Mouse (Mus musculus): ENCODE results near the gene Trpm1. TPM values are rescaled to one million over a fixed set of nuclear protein-coding genes. Genes with fewer than 3 reads are reported as not detected.

Trpm1 gene
- polyA plus RNA-seq, 2 experiments, result 0.52 to 0.85 TPM

DNA sequence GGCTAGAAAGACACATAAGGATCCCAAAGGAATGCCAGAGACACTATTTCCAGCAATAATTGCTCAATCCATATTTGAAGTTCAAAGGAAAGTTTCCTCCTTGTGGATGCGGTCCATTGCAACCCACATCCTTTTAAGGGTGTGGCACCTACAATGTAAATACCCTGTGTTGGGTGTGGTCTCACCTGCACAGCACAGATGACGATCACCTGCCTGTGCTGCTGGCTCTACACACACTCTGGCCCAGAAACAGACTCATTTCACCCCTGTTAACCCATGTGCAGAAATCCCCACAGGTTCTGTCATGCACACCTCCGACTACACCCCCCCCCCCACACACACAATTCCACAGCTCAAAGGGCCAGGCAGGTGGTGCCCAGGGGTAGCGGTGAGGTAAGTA, 59.2 kb downstream of the Trpm1 start:
- no peaks in the 10 kb centered on the region for H3K27me3 ChIP-seq (ENCODE audit: control insufficient read depth, insufficient read depth, low read length)
- H3K9me3 ChIP-seq (ENCODE audit: control insufficient read depth, low read length), result no peaks in the 10 kb centered on the region
- no peak overlapping the region for H3K4me3 ChIP-seq (replicated peaks; ENCODE audit: low read length)
- no peaks in the 10 kb centered on the region for H3K4me1 ChIP-seq (ENCODE audit: control insufficient read depth, insufficient read depth, low read length)
- WGBS, result 81% methylated on average over 4 of the region's 4 CpGs
- no peak for ATAC-seq (ENCODE audit: low FRiP score, low read depth)
- no peak overlapping the region for H3K9ac ChIP-seq (ENCODE audit: low read depth, low read length, severe bottlenecking)
- no peak for TF ChIP-seq POLR2A (IDR thresholded peaks at IDR 0.05; ENCODE audit: borderline replicate concordance, extremely low read depth, insufficient read depth, insufficient read length)
- no peaks in the 10 kb centered on the region for H3K36me3 ChIP-seq (ENCODE audit: control insufficient read depth, insufficient read depth, low read length)
- DNase-seq (ENCODE audit: low spot score), result no peak
- H3K4me2 ChIP-seq (replicated peaks; ENCODE audit: low read depth, low read length, severe bottlenecking), result no peak overlapping the region
- H3K27ac ChIP-seq (replicated peaks; ENCODE audit: low read depth, low read length), result no peak overlapping the region

GRCm38 (mm10) chr7:64214066-64214465, 60.4 kb downstream of the Trpm1 start:
- Histone ChIP-seq H3K27me3 (ENCODE audit: control insufficient read depth, insufficient read depth, low read length) (no peaks in the 10 kb centered on the region), H3K4me3 (replicated peaks; ENCODE audit: low read length) (no peak overlapping the region), H3K9me3 (ENCODE audit: control insufficient read depth, low read length) (no peaks in the 10 kb centered on the region), H3K4me2 (replicated peaks; ENCODE audit: low read depth, low read length, severe bottlenecking) (no peak overlapping the region), H3K4me1 (ENCODE audit: control insufficient read depth, insufficient read depth, low read length) (no peaks in the 10 kb centered on the region), H3K36me3 (ENCODE audit: control insufficient read depth, insufficient read depth, low read length) (no peaks in the 10 kb centered on the region), H3K27ac (replicated peaks; ENCODE audit: low read depth, low read length) (no peak overlapping the region), H3K9ac (ENCODE audit: low read depth, low read length, severe bottlenecking) (no peak overlapping the region)
- ATAC-seq (ENCODE audit: low FRiP score, low read depth), result no peak
- 69% methylated on average over 4 of the region's 4 CpGs for WGBS
- TF ChIP-seq POLR2A (IDR thresholded peaks at IDR 0.05; ENCODE audit: borderline replicate concordance, extremely low read depth, insufficient read depth, insufficient read length), result no peak
- DNase-seq (ENCODE audit: low spot score), result no peak

GRCm38 (mm10) chr7:64215613-64216012, 62.0 kb downstream of the Trpm1 start:
- H3K4me3 ChIP-seq (replicated peaks; ENCODE audit: low read length), result no peak overlapping the region
- no peak overlapping the region for H3K9ac ChIP-seq (ENCODE audit: low read depth, low read length, severe bottlenecking)
- 78% methylated on average over 4 of the region's 4 CpGs for WGBS
- H3K4me1 ChIP-seq (ENCODE audit: control insufficient read depth, insufficient read depth, low read length), result no peaks in the 10 kb centered on the region
- H3K4me2 ChIP-seq (replicated peaks; ENCODE audit: low read depth, low read length, severe bottlenecking), result no peak overlapping the region
- no peaks in the 10 kb centered on the region for H3K36me3 ChIP-seq (ENCODE audit: control insufficient read depth, insufficient read depth, low read length)
- H3K27me3 ChIP-seq (ENCODE audit: control insufficient read depth, insufficient read depth, low read length), result no peaks in the 10 kb centered on the region
- H3K27ac ChIP-seq (replicated peaks; ENCODE audit: low read depth, low read length), result no peak overlapping the region
- ATAC-seq (ENCODE audit: low FRiP score, low read depth) (no peak), DNase-seq (ENCODE audit: low spot score) (no peak)
- TF ChIP-seq POLR2A (IDR thresholded peaks at IDR 0.05; ENCODE audit: borderline replicate concordance, extremely low read depth, insufficient read depth, insufficient read length), result no peak
- no peaks in the 10 kb centered on the region for H3K9me3 ChIP-seq (ENCODE audit: control insufficient read depth, low read length)

- WGBS, result 93% methylated on average over 7 of the region's 7 CpGs
- TF ChIP-seq POLR2A (IDR thresholded peaks at IDR 0.05; ENCODE audit: borderline replicate concordance, extremely low read depth, insufficient read depth, insufficient read length), result no peak
- H3K4me2 ChIP-seq (replicated peaks; ENCODE audit: low read depth, low read length, severe bottlenecking), result no peak overlapping the region
- H3K27me3 ChIP-seq (ENCODE audit: control insufficient read depth, insufficient read depth, low read length), result no peaks in the 10 kb centered on the region
- no peak overlapping the region for H3K27ac ChIP-seq (replicated peaks; ENCODE audit: low read depth, low read length)
- H3K36me3 ChIP-seq (ENCODE audit: control insufficient read depth, insufficient read depth, low read length), result no peaks in the 10 kb centered on the region
- no peak overlapping the region for H3K9ac ChIP-seq (ENCODE audit: low read depth, low read length, severe bottlenecking)
- DNase-seq (ENCODE audit: low spot score) (no peak), ATAC-seq (ENCODE audit: low FRiP score, low read depth) (no peak)
- H3K4me3 ChIP-seq (replicated peaks; ENCODE audit: low read length), result no peak overlapping the region
- no peaks in the 10 kb centered on the region for H3K4me1 ChIP-seq (ENCODE audit: control insufficient read depth, insufficient read depth, low read length)
- H3K9me3 ChIP-seq (ENCODE audit: control insufficient read depth, low read length), result no peaks in the 10 kb centered on the region
Observed at GRCm38 (mm10) chr7:64217428-64217827, 63.8 kb downstream of the Trpm1 start.

DNA sequence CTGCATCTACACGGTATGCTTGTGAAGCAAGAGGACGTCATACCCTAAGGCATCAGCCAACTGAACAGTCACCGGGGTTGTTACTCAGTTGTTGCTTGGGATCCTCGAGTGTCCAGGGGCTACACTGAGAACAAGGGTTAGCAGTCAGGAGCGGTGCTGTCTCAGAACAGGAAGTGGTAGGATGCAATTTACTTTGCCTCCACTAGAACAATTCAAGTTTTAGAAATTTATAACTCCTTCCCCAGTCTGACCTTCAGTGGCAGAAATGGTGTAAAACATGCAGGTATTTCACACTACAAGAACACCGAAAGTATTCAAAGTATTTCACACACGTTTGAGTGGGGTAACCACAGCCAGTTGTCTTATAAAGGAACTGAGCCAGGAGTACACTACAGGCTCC, 66.1 kb downstream of the Trpm1 start:
- no peak for TF ChIP-seq POLR2A (IDR thresholded peaks at IDR 0.05; ENCODE audit: borderline replicate concordance, extremely low read depth, insufficient read depth, insufficient read length)
- H3K27me3 ChIP-seq (ENCODE audit: control insufficient read depth, insufficient read depth, low read length), result no peaks in the 10 kb centered on the region
- DNase-seq (ENCODE audit: low spot score), result no peak
- H3K4me2 ChIP-seq (replicated peaks; ENCODE audit: low read depth, low read length, severe bottlenecking), result no peak overlapping the region
- no peak overlapping the region for H3K27ac ChIP-seq (replicated peaks; ENCODE audit: low read depth, low read length)
- H3K36me3 ChIP-seq (ENCODE audit: control insufficient read depth, insufficient read depth, low read length), result no peaks in the 10 kb centered on the region
- no peak for ATAC-seq (ENCODE audit: low FRiP score, low read depth)
- no peaks in the 10 kb centered on the region for H3K4me1 ChIP-seq (ENCODE audit: control insufficient read depth, insufficient read depth, low read length)
- no peak overlapping the region for H3K4me3 ChIP-seq (replicated peaks; ENCODE audit: low read length)
- no peak overlapping the region for H3K9ac ChIP-seq (ENCODE audit: low read depth, low read length, severe bottlenecking)
- no peaks in the 10 kb centered on the region for H3K9me3 ChIP-seq (ENCODE audit: control insufficient read depth, low read length)
- WGBS, result 67% methylated on average over 7 of the region's 7 CpGs

GRCm38 (mm10) chr7:64223215-64223614, 69.6 kb downstream of the Trpm1 start:
- no peak for ATAC-seq (ENCODE audit: low FRiP score, low read depth)
- WGBS, result 85% methylated on average over 5 of the region's 5 CpGs
- H3K27me3 ChIP-seq (ENCODE audit: control insufficient read depth, insufficient read depth, low read length), result no peaks in the 10 kb centered on the region

More at GRCm38 (mm10) chr7:64223215-64223614, 69.6 kb downstream of the Trpm1 start:
- no peaks in the 10 kb centered on the region for H3K9me3 ChIP-seq (ENCODE audit: control insufficient read depth, low read length)
- no peak for DNase-seq (ENCODE audit: low spot score)
- no peak for TF ChIP-seq POLR2A (IDR thresholded peaks at IDR 0.05; ENCODE audit: borderline replicate concordance, extremely low read depth, insufficient read depth, insufficient read length)
- H3K4me3 ChIP-seq (replicated peaks; ENCODE audit: low read length), result no peak overlapping the region
- H3K36me3 ChIP-seq (ENCODE audit: control insufficient read depth, insufficient read depth, low read length), result no peaks in the 10 kb centered on the region
- no peak overlapping the region for H3K9ac ChIP-seq (ENCODE audit: low read depth, low read length, severe bottlenecking)
- no peak overlapping the region for H3K4me2 ChIP-seq (replicated peaks; ENCODE audit: low read depth, low read length, severe bottlenecking)
- H3K4me1 ChIP-seq (ENCODE audit: control insufficient read depth, insufficient read depth, low read length), result no peaks in the 10 kb centered on the region
- H3K27ac ChIP-seq (replicated peaks; ENCODE audit: low read depth, low read length), result no peak overlapping the region

Data from limb, embryonic 14.5 days (tissue).